Mouse (Mus musculus) granulocyte monocyte progenitor cell, adult 5-6 weeks (primary cell): ENCODE results near the gene Igsf3. TPM values are rescaled to one million over a fixed set of nuclear protein-coding genes. Genes with fewer than 3 reads are reported as not detected.

ENCODE experiments used
- ATAC-seq: replicated peaks from 2 replicates; pipeline ENCODE4 v1.8.0; 2016; ENCODE audit warnings: mild to moderate bottlenecking, moderate TSS enrichment, inconsistent platforms; ENCODE audit not compliant: poor library complexity, severe bottlenecking
- total RNA-seq, 2 experiments: library from RNA; stranded (forward) in 1 of 2; stranded (reverse) in 1 of 2; fragments of 200-712, 200-1000 nt in 1 of 2; fragments of >200 nt in 1 of 2; fragmentation: Nextera tagmentation in 1 of 2; gene quantifications; 2 replicates each; pipeline ENCODE4 v1.2.3; 2014 to 2017

The Igsf3 gene
- total RNA-seq, 2 experiments from 2014 or later = under 0.01 to 0.13 TPM

GRCm38 (mm10) chr3:101369301-101369881 is 7.5 kb upstream of the Igsf3 start:
- ATAC-seq = no peak

GRCm38 (mm10) chr3:101372345-101372980 is 4.4 kb upstream of the Igsf3 start:
- ATAC-seq = peak; percentile 59

DNA sequence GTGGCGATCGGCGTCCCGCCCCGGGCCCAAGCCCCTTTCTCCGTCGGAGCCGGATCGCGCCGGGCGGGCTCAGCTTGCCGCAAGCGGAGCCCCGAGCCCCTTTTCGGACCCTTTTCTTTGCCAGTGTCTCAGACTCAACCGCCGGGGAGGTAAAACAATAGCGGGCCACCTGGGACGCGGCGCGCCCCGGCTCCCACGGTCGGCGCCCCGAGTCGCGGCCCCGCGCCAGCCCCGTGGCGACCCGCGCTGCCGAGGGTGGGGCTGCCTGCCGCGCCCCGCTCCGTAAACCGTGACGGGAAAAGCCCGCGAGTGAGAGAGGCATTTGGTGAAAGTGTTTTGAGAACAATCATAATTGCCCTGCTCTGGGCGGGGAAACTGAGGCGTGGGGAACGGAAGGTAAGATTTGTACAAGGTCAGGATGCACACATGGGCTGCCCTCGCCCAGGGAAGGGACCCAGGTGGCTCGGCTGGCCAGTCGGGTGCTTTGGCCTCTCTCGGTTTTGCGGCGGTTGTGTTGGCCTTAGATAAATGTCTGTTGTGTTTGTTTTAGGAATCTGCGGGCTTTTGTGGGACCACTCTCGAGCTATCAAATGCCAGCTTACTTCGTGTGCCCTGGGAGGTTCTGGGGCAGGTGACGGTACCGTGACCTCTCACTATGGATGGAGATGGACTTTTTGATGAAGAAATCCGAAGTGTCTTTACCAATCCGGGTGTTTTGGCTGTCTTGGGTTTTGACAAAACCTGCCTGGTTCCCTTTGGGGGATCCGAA is 557 bp downstream of the Igsf3 start:
- 0 out of 2 replicates have a peak, but pooled peaks have one; percentile 6 for ATAC-seq

DNA sequence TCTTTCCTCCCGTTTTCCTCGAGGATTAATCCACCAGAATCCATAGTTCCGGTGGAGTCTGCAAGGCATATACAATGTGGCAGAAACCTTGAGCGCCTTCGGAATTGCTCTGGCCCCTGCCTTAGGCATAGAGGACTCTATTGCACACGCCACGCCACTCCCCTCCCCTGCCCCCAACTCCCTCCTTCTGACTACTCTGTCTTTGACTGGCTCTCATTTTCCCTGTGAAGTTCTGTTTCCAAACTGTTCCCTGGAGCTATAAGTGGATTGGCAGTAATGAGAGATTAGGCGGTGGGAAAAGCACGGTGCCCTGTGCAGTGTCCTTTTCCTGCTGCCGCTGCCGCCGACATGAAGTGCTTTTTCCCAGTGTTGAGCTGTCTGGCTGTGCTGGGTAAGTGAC is 1.2 kb downstream of the Igsf3 start:
- no peak for ATAC-seq

DNA sequence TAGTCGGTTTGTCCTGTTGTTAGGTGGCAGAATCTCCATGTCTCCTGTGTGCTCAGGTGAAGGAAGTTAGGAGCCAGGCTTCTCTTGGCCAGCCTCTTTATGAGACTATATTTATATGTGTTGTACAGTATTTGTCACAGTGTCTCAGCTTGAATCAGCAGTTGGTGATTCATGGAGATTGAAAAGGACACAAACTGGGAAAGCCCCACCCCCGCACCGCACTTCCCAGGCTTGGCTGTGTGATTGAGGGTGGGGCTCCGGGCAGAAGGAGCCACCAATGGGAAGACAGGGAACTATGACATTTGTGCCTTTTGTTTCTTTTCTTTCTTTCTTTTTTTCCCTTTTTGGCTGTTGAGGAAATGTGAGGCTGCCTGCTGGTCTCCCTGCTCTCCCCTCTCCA is 2.9 kb downstream of the Igsf3 start:
- ATAC-seq = no peak

DNA sequence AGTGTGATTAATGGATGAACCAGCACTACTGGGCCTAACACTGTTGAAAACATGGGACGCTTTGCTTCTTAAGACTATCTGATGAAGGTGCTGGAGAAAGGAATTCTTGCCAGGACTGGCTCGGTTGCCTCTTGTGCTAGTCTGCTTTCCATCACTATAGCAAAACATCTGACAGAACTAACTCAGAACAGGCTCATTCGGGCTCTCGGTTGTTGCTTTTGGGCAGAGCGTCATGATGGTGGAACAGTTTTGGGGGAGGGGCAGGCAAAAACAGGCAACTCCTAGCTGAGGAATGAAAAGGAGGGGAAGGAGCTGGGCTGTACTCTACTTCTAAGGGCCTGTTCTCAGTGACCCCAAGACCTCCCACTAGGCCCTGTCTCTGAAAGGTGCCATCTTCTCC is 4.8 kb downstream of the Igsf3 start:
- no peak for ATAC-seq

GRCm38 (mm10) chr3:101382751-101383150 is 5.9 kb downstream of the Igsf3 start:
- no peak for ATAC-seq

GRCm38 (mm10) chr3:101386430-101387016 is 9.6 kb downstream of the Igsf3 start:
- no peak for ATAC-seq

GRCm38 (mm10) chr3:101387849-101388248 is 11.0 kb downstream of the Igsf3 start:
- ATAC-seq = no peak

DNA sequence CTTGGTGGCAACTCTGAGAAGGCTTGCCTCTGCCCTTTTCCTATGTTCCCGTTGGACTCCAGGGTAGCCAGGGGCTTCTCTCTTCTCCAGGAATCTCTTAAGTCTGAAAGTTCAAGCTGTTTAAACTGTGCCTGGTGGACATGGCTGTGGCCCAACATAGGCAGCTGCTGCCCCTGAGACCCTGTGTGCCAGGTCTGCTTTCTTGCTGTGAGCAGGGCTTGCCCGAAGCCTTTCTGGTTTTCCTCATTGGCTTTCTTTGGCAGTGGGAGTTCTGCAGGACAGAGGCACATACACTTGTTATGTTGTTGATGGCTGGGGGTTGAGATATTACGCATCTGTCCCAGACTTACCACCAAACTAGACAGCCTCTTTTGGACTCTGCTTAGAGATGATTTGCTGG is 12.7 kb downstream of the Igsf3 start:
- ATAC-seq = no peak

DNA sequence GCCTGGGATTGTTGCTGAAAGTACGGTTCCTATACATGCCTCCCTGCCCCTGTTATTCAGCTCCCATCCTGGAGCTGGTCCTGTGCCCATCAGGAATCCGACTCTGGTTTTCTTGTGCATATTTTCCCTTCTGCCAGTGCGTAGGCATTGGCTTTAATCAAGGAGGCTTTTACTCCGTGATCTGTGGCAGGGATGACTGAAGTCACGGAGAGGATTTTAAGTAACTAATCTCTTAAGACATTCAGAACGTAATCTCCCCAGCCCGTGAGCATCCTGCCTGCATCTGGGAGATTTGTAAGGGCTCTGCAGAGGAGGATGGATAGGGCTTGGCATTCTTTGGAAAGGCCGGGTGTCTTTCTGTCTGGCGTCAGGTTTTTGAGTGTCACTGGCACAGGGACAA is 13.6 kb downstream of the Igsf3 start:
- ATAC-seq = no peak

- ATAC-seq = no peak
These were observed 15.1 kb downstream of the Igsf3 start for GRCm38 (mm10) chr3:101391991-101392390.

- no peak for ATAC-seq
These were observed 16.3 kb downstream of the Igsf3 start for GRCm38 (mm10) chr3:101393103-101393644.

DNA sequence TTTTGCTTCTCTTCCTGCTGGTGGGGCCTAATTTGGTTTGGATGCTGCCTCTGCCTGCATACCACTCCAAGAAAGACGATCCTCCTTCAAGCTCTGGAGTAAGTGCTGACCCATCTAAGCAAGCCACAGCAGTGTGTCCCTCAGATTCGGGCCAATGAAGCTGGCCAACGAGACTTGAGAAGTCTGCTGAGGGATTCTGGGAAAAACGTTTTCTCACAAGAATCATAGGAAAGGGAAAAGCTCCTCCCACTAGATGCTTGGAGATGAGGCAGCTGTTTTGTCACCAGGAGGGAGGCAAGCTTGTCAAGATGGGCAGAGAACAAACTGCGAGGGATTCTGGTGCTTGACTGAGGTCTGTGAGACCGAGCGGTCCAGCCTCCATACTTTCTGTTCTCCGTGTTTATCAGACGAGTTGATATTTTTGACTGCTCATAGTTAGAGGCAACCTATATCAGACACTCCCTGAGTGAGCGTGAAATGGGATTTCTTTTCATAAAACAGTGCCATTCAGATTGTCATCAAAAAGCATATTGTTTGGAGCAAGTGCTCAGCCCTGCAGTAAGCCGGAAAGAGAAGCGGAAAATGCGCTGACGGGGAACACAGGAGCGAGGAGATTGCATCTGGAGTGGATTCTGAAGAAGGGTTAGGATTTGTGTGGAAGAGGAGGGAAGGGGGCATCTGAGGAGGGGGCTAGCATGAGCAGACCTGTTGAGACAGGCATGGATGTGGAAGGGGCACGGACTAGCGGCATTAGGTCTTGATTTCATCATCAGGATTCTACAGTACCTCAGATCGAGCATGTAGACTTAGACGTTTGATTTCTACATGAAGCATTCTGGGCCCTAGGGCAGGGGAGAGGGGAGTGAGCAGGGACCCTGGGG is 17.0 kb downstream of the Igsf3 start:
- no peak for ATAC-seq

GRCm38 (mm10) chr3:101395341-101395740 is 18.5 kb downstream of the Igsf3 start:
- no peak for ATAC-seq

DNA sequence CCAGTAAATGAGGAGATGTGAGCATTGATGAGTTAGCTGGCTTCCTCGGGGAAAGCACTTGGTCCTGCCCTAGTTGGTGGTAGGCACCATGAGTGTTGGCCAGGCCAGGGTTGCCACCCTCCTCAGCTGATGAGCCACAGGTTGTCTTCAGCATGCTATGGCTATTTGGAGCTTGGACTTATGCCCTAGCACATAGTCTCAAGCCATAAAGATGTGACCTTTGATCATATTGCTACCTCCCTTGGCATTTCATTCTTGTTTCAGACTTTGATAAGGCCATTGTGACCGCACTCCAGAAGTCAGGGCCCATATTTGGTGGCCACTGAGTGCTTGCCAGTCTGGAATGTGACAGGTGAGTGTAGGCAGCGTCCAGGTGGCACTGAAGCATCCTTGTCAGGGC is 19.2 kb downstream of the Igsf3 start:
- ATAC-seq = no peak

GRCm38 (mm10) chr3:101396726-101397263 is 19.9 kb downstream of the Igsf3 start:
- ATAC-seq = no peak

- ATAC-seq = no peak
These were observed 20.5 kb downstream of the Igsf3 start for GRCm38 (mm10) chr3:101397422-101397821.

- no peak for ATAC-seq
These were observed 21.3 kb downstream of the Igsf3 start for GRCm38 (mm10) chr3:101398071-101398786.
